Mouse (Mus musculus) B cell, adult 2 months (primary cell): Measurements from ENCODE around the gene Mamld1.

Source experiments
- DNase-seq, 2 experiments: peaks; one replicate each; pipeline ENCODE4 v3.0.0; 2022

Mamld1 gene

DNA sequence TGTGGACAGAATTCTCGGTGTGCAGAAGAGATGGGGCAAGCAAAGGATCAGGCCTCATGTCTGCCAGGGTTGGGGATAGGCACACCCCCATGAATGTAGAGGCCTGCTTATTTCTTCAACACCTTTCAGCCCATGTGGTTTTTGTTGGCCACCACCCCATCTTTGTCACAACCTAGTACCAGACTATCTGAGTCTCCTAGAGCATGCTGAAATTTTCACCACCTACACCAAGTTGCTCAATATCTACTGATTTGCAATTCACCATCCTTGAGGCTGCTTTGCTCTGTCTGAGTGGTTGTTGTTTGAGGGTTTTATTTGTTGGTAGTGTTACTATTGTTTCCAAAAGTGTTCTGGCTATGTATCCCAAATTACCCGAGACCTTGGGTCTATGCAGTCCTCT lies 91.3 kb downstream of the Mamld1 start:
- no peak for DNase-seq

DNA sequence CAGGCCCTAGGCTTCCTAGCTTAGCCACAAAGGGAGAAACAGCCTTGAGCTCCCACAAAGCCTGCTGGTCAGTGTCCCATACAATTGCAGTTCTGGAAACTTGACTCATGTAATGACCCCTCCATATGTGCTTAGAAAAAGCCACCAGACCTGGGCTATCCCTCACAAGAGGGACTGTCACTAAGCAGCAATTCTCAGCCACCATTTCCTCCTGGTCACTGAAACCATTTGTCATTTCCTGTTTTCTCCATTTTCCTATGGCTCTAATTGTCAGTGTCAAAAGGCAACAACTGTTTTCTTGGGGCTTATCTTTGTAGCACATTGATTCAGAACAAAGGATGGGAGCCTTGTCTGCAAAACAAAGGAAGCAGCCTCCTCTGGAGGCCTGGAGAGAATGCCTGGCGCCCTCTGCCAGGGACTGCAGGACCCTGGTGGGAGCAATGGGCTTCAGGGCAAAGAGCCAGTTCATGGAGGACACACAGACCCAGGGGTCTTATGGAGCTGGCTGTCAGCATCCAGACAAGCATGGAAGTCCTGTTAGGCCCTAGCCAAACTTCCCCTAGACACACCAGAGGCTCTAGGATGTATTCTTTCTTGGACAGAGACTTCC lies 99.5 kb downstream of the Mamld1 start:
- DNase-seq, result no peak

- DNase-seq, result no peak
Observed at GRCm38 (mm10) chrX:71150551-71151001, 100.5 kb downstream of the Mamld1 start.

DNA sequence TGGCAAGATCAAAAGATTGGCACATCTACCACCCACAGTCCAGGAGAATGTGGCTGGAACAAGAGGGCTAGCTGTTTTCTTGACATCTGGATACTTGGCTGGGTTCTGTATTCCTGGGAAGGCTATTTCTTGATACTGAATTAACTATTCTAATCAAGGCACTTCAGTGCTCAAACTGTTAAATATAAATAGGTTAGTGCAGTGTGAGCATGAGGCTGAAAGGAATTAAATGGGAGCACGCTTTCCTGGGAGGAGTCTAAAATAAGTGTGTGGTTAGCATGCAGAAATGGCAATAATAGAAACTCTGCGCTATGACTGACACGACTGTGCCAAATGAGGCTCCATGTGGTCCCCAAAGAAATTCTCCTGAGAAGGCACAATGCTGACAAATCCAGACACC lies 131.5 kb downstream of the Mamld1 start:
- no peak for DNase-seq

GRCm38 (mm10) chrX:71183671-71184070 lies 133.6 kb downstream of the Mamld1 start:
- no peak for DNase-seq

- no peak for DNase-seq
Observed at GRCm38 (mm10) chrX:71186396-71186795, 136.3 kb downstream of the Mamld1 start.

GRCm38 (mm10) chrX:71204776-71205175 lies 154.7 kb downstream of the Mamld1 start:
- DNase-seq, result no peak
